Mouse (Mus musculus) thymus, postnatal 0 days (tissue): ENCODE results near the gene Brca2. TPM values are rescaled to one million over a fixed set of nuclear protein-coding genes. Genes with fewer than 3 reads are reported as not detected.
A peak's percentile ranks its signal among the peaks of the same experiment; 100 is the strongest.

Experiments
- DNase-seq: peaks from one replicate; pipeline ENCODE4 v3.0.0-alpha.2; 2015; ENCODE audit warnings: low spot score
- polyA plus RNA-seq: library from polyadenylated mRNA; unstranded; fragments of >200 nt; fragmentation: Nextera tagmentation; extraction: Ambion mirVana; gene quantifications from 2 replicates; pipeline ENCODE4 v1.2.1, GENCODE M21; 2015

The Brca2 gene
- polyA plus RNA-seq, 1 experiment from 2014 or later: 23.0 TPM

GRCm38 (mm10) chr5:150597088-150597487 lies 74.7 kb downstream of the Brca2 start, which contains the start of gene N4bp2l1:
Gene N4bp2l1, minus strand, starts transcription at chr5:150597188.
- no peak for DNase-seq

- DNase-seq: peak; percentile 61
These were observed 76.0 kb downstream of the Brca2 start for GRCm38 (mm10) chr5:150598202-150599119.

- no peak for DNase-seq
These were observed 77.2 kb downstream of the Brca2 start for GRCm38 (mm10) chr5:150599301-150600294.

DNA sequence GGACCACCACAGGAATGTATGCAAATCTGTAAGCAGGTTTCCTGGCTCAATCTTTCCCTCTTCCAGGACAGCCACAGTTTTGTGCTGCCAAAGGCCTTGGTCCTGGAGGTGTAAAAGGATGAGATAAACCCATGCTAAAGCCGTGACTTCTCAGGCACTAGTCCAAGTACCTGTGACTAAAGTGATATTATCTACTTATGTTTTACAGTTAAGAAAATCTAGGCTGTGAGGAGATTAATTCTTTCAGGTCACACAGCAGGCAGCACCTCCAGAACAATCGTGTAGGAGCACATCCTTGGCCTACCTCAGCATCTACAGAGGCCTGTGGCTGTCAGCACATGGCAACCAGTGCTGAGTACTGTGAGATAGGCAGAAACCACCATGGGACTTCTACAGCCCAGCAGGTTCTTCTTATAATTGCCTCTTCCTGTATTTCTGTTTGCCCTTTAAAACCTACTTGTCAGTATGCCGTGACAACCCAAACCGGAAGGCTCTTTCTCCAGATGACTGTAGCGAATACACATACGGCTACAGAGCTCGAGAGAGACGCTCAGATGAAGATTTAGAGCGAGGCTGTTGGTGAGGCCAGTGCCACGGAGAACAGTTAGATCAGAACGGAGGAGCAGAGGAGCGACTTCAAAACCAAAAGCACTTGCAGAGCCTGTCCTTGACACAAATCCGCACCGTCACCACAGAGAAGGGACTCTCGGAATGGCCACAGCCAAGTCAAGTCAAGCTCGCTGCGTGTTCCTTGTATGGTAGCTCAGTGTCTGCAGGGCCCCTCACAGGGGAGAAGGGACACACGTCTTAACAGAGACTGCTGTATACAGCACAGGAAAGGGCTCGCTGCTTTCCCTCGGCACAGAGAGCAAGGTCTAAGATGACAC lies 78.4 kb downstream of the Brca2 start:
- peak; percentile 52 for DNase-seq

- no peak for DNase-seq
These were observed 79.2 kb downstream of the Brca2 start for GRCm38 (mm10) chr5:150601441-150602230.

GRCm38 (mm10) chr5:150606131-150606530 lies 83.7 kb downstream of the Brca2 start:
- no peak for DNase-seq

GRCm38 (mm10) chr5:150607631-150608030 lies 85.2 kb downstream of the Brca2 start:
- DNase-seq: no peak

GRCm38 (mm10) chr5:150611136-150611535 lies 88.7 kb downstream of the Brca2 start:
- DNase-seq: no peak

GRCm38 (mm10) chr5:150611697-150612096 lies 89.3 kb downstream of the Brca2 start:
- DNase-seq: peak; percentile 74

DNA sequence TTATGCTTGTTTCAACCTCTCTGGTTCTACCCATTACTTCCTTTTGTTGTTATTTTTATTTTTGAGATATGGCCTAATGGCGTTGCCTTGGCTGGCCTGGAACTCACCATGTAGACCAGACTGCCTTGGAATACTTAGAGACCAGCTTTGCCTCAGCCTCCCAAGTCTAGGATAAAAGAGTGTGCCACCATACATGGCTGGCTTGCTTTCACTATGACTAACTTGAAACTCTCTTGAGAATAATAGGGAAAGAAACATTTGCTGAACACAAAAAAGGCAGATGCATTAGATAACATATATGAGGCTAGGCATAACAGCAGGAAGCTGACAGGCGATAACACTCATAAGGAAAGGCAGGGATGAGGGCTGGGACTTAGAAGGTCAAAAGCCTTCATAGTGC lies 91.6 kb downstream of the Brca2 start:
- DNase-seq: no peak

GRCm38 (mm10) chr5:150616216-150616615 lies 93.8 kb downstream of the Brca2 start:
- DNase-seq: no peak

DNA sequence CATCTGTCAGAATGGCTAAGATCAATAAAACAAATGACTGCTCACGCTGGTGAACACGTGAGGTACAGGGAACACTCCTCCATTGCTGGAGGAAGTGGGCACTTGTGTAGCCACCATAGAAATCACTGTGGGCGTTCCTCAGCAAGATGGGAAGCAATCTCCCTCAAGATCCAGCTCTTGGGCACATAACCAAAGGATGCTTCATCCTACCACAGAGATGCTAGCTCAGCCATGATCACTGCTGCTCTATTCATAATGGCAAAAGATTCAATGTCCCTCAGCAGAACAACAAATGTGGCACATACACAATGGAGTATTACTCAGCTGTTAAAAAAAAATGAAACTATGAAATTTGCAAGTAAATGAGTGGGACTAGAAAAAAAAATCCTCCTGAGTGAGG lies 94.3 kb downstream of the Brca2 start:
- no peak for DNase-seq

- no peak for DNase-seq
These were observed 96.3 kb downstream of the Brca2 start for GRCm38 (mm10) chr5:150618599-150619355.

Other genes with a start within 250 kb of the Brca2 start
- gene Zar1l, start 4.5 kb upstream of the Brca2 start, polyA plus RNA-seq: not detected in 2 replicates
- 47.7 and 48.6 TPM in 2 replicates for gene N4bp2l1, start 74.6 kb downstream of the Brca2 start, polyA plus RNA-seq
- 53.3 and 54.3 TPM in 2 replicates for gene N4bp2l2, start 143.6 kb downstream of the Brca2 start, polyA plus RNA-seq
- gene Pds5b, start 151.1 kb downstream of the Brca2 start, polyA plus RNA-seq: 84.8 and 85.8 TPM in 2 replicates